Mouse (Mus musculus) embryonic fibroblast, embryonic 13.5 days (primary cell): ENCODE measurements around the gene Kif26b.

Source experiments
- CTCF ChIP-seq: IDR thresholded peaks from 2 replicates; pipeline ENCODE4 v1.5.1; 2011; ENCODE audit warnings: mild to moderate bottlenecking, control low read depth, low read length, moderate library complexity, borderline replicate concordance; ENCODE audit not compliant: insufficient read depth
- POLR2A ChIP-seq: IDR thresholded peaks from 2 replicates; pipeline ENCODE4 v1.6.1; 2011; ENCODE audit warnings: low read depth, mild to moderate bottlenecking, control low read depth, low read length, moderate library complexity

DNA sequence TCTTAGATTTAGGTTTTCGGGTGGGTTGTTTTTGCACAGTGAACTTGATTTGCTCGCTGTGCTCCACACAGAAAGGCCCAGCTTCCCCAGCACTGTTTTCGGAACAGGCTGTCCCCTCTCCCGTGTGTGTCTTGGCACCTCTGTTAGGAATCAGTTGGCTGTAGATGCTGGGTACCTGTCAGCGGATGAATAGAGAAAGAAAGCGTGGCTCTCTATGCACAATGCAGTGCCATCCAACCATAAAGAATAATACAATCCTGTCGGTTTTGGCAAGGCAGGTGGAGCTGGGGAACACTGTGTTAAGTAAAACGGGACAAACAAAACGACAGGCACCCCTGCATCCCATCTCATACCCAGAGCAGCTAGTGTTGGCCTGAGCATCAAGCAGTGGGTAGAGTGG is 220.9 kb downstream of the Kif26b start:
- TF ChIP-seq POLR2A (no peak), CTCF (no peak)
